Mouse (Mus musculus) brown adipose tissue, adult 24 weeks (tissue): Measurements from ENCODE around the gene Izumo1. TPM values are rescaled to one million over a fixed set of nuclear protein-coding genes. Genes with fewer than 3 reads are reported as not detected.

Source experiments
- H3K27ac ChIP-seq: fragments of 200-500 bp; replicated peaks from 2 replicates; pipeline ENCODE4 v1.5.1; 2012; ENCODE audit warnings: low read depth, mild to moderate bottlenecking, low read length
- H3K4me1 ChIP-seq: fragments of 200-500 bp; 2 replicates; pipeline ENCODE4 v1.6.1; 2012; ENCODE audit warnings: low read length, mixed read lengths; ENCODE audit not compliant: control insufficient read depth, insufficient read depth, insufficient read length
- H3K4me3 ChIP-seq: fragments of 200-500 bp; 2 replicates; pipeline ENCODE4 v1.5.1; 2012; ENCODE audit warnings: low read depth, mild to moderate bottlenecking, low read length, moderate library complexity; ENCODE audit not compliant: insufficient read depth
- polyA plus RNA-seq: library from polyadenylated mRNA; stranded (reverse); fragments of >200 nt; gene quantifications from 2 replicates; pipeline ENCODE4 v1.2.4, GENCODE M21; 2012; ENCODE audit not compliant: missing spikeins, insufficient read depth, insufficient read length

Gene Izumo1
- polyA plus RNA-seq, 1 experiment: not detected

GRCm38 (mm10) chr7:45630064-45630907 lies 8.7 kb downstream of the Izumo1 start:
- Histone ChIP-seq H3K27ac (peak overlapping the region; percentile 64), H3K4me3 (peak overlapping the region; percentile 32), H3K4me1 (peaks cover 4% of the 10 kb centered on the region)

GRCm38 (mm10) chr7:45632499-45632898 lies 10.9 kb downstream of the Izumo1 start:
- Histone ChIP-seq H3K27ac (no peak overlapping the region), H3K4me3 (peak overlapping the region; percentile 2; the same call in 1 of the 2 replicates), H3K4me1 (peaks cover 12% of the 10 kb centered on the region)

DNA sequence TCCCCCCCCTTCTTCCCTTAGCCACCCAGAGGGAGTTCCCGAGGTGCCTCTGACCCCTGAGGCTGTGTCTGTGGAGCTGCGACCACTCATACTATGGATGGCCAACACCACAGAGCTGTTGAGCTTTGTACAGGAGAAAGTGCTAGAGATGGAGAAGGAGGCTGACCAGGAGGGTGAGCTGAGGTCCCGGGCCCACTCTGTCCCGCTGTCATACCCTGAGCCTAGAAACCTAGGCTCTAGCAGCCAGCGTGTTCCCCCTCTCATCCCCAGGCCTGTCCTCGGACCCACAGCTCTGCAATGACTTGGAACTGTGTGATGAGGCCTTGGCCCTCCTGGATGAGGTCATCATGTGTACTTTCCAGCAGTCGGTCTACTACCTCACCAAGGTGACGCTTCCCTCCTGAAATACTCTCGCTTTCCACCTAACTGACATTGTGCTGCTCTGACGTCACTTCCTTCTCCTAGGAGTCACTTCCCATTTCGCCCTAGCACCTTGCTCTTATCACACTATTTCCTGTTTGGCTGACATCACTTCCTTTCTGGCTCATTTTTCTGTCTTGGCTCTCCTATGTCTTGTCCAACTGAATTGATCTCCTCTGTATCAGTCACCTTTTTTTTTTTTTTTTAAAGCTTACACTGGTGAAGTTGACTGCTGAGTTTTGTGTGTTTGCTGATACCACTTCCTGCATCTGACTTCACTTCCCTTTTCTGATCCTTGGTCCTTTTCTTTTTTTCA lies 13.5 kb downstream of the Izumo1 start:
- Histone ChIP-seq H3K4me1 (peaks cover 16% of the 10 kb centered on the region), H3K4me3 (no peak overlapping the region), H3K27ac (peak overlapping the region; percentile 84)

DNA sequence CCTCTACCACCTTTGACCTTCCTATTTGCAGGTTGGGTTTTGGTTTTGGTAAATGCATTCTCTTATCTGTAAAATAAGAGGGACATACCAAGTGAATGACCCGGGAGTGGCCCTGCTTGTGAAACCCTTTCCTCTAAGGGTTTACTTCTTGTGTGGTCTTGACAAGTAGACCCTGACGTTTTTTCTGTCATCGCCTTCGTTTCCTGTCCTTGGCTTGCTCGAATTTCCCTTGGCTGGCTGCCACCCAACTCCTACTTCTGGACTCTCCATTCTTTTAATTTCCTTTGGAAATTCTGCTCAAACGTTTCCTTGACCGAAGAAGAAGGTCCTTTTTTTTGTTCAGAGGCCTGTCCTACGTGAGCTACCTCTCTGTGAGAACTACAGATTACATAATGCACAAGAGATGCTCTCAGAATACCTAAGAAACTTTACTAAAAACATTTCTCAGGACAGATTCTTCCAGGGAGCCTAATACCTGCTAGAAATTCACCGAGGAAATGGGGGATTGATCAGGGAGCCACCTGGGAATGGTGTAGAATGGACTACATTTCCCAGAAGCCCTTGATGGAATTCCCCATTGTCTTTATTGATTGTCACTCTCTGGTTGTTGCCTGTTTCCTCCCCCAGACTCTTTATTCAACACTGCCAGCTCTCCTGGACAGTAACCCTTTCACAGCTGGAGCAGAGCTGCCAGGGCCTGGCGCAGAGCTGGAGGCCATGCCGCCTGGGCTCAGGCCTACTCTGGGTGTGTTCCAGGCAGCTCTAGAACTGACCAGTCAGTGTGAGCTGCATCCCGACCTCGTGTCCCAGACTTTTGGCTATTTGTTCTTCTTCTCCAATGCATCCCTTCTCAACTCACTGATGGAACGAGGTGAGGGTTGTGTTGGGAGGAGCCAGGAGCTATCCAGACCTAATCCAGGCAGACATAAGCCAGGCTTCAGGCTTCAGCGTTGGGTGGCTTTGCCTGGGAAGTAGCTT lies 14.4 kb downstream of the Izumo1 start:
- Histone ChIP-seq H3K4me1 (peaks cover 23% of the 10 kb centered on the region), H3K4me3 (no peak overlapping the region), H3K27ac (peak overlapping the region; percentile 84)

- Histone ChIP-seq H3K4me1 (peaks cover 30% of the 10 kb centered on the region), H3K27ac (no peak overlapping the region), H3K4me3 (no peak overlapping the region)
Observed at GRCm38 (mm10) chr7:45637710-45638109, 16.1 kb downstream of the Izumo1 start.

GRCm38 (mm10) chr7:45638623-45639401 lies 17.2 kb downstream of the Izumo1 start:
- H3K4me1 ChIP-seq: peaks cover 36% of the 10 kb centered on the region
- peak overlapping the region; percentile 39 for H3K4me3 ChIP-seq
- H3K27ac ChIP-seq: peak overlapping the region; percentile 55

DNA sequence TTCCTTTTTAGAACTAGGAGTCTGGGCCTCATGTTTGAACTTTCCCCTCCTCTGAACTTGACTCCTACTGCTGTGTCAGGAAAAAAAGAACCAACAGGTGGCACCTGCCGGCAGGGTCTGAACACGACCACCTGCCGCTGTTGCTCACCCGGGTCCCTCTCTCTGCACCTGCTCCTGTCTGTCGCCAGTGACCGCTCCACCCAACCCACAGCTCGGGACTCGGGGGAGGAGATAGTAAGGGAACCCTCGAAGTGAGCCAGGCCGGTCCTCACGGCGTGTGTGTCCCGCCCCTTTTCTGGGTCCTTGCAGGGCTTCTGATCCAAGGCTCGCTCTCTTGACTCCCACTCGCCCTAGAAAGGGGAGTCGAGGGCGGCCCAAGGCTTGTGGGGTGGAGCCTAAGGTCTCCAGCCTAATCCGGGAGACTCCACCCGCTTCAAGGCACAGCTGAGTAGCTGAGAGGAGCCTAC lies 18.0 kb downstream of the Izumo1 start, which contains the start of gene Mamstr:
TSS of gene Mamstr (plus strand) at position 417 of the 467 bp plus-strand sequence.
- H3K4me1 ChIP-seq: peaks cover 37% of the 10 kb centered on the region
- no peak within 1 kb of the TSS for H3K4me3 ChIP-seq
- peak within 1 kb of the TSS; percentile 85 for H3K27ac ChIP-seq

- no peak overlapping the region for H3K4me3 ChIP-seq
- H3K4me1 ChIP-seq: peaks cover 33% of the 10 kb centered on the region
- peak overlapping the region; percentile 85 for H3K27ac ChIP-seq
Observed at GRCm38 (mm10) chr7:45640191-45640957, 18.8 kb downstream of the Izumo1 start.

- Histone ChIP-seq H3K4me1 (peaks cover 29% of the 10 kb centered on the region), H3K27ac (peak overlapping the region; percentile 85), H3K4me3 (peak overlapping the region; percentile 50)
Observed at GRCm38 (mm10) chr7:45641391-45642040, 19.9 kb downstream of the Izumo1 start.

GRCm38 (mm10) chr7:45642083-45642482 lies 20.5 kb downstream of the Izumo1 start:
- H3K4me1 ChIP-seq: peaks cover 26% of the 10 kb centered on the region
- peak overlapping the region; percentile 73 for H3K27ac ChIP-seq
- H3K4me3 ChIP-seq: peak overlapping the region; percentile 50

DNA sequence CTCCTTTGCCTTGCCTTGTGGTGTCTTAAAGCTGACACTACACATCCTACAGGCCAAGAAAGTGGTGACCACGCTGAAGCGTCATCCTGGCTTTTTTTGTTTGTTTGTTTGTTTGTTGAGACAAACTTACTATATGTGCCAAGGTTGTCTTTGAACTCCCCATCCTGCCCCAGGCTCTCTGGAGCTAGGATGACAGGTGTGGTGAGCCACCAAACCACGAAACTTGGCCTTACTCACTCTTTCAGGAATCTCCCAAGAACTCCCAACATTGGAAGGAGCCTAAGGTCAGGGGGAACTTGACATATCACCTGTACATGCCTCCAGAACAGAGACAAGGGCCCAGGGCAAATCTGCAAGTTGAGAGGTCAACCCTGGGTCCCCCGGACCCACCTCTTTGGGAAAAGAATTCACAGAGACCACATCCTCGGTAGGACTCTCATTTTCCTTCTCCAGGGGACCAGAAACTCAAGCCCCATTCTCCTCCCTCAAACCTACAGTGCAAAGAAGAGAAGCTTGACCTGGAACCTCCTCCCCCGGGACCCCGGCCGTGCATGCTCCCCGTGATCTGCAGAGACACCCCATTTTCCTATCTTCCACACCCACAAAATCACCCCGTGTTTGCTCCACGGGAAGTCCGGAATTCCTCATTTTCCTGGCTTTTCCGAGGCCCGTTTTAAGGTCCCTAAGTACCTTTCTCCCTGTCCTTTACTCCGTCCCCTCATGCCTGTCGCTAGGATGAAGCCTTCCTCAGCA lies 21.1 kb downstream of the Izumo1 start:
- Histone ChIP-seq H3K4me1 (peaks cover 26% of the 10 kb centered on the region), H3K27ac (peak overlapping the region; percentile 73), H3K4me3 (peak overlapping the region; percentile 56)

DNA sequence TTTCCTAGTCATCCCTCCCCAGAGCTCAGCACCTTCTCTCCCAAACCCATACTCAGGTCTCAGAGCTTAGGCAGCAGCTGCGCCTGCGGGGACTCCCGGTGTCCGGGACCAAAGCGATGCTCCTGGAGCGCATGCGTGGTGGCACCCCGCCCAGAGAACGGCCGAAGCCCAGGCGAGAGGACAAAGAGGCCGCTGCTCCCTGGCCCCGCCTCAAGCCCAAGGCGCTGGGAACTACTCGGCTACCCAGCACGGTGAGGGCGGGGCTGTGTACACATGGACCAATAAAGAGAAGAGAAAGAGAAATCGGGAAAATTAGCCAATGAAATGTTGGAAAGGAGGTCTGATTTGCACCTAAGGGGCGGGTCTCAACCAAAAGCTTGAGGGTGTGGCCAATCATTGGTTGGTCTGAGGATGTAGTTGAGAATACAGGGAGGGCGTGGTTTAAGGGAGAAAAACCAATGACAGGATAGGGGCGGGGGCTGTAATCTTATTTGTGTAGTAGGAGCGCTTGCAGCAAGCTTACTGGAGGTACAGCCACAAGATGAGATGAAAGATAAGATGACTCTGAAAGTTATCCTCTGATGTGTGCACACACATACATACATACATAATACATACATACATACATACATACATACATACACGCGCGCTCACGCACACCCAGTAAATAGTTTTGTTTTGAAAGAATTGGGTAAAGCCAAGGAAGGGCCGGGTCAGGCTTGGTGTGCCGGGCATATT lies 22.0 kb downstream of the Izumo1 start:
- Histone ChIP-seq H3K4me1 (peaks cover 26% of the 10 kb centered on the region), H3K4me3 (peak overlapping the region; percentile 56), H3K27ac (no peak overlapping the region; the same call in 1 of the 2 replicates)
